Mouse (Mus musculus) spleen, adult 18-20 months (tissue): Measurements from ENCODE around the gene Olfr1506.
"Not testable (repeated sequence)": the region's sequence is repeated elsewhere in the genome, so short reads cannot be mapped to it uniquely, and the experiment has no call there.

Experiments
- DNase-seq, 2 experiments: peaks; one replicate each; pipeline ENCODE4 v3.0.0; 2022; ENCODE audit warnings: mixed read lengths in 2 of 2

The Olfr1506 gene

DNA sequence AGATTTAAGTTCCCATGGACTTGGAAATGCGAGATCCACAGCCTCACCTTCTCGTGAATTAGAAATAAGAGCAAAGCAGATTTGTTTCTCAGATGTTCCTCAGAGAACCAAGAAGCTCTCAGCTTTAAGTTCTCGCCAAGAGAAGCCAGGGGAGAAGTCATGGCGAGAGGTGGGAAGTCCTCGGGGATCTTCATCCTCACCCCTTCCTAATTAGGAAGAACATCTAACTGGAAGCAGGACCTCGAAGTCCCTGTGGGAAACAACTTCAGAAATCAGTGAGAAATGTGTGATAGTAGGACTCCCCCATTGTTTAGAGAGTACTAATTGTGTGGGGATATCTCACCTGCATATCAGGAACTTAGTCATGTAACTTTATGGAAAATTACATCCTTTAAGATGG is at the start of gene Olfr1506:
Gene Olfr1506 (minus strand): TSS at position 101 of the 400 bp plus-strand sequence.
- DNase-seq: not testable (repeated sequence)

DNA sequence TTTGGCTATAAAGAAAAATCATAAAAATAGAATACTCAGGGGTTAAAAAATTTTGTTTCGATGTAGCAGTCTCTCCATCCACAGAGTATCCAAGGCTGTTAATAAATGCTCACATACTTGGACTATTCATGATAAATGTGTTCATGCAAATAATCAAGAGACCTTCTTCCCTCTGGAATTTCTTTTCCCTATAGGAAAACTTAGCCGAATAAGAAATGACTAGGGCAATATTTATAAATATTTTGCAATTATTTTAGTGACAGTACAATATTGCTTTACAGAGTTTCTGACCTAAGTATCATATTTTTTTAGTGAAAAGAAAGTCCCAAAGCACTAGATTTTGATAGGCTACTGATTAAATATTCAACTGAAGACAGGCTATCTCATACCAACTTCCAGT is 46.6 kb upstream of the Olfr1506 start, which contains the start of gene Olfr1271:
Gene Olfr1271 (minus strand): TSS at position 101 of the 400 bp plus-strand sequence.
- DNase-seq: no peak

DNA sequence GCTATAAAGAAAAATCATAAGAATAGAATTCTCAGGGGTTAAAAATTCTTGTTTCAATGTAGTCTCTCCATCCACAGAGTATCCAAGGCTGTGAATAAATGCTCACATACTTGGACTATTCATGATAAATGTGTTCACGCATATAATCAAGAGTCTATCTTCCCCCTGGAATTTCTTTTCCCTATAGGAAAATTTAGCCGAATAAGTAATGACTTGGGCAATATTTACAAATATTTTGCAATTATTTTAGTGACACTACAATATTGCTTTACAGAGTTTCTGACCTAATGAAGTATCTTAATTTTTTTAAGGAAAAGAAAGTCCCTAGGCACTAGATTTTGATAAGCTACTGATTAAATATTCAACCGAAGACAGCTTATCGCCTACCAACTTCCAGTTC is 33.2 kb upstream of the Olfr1506 start, which contains the start of gene Olfr142:
Gene Olfr142 (minus strand): TSS at position 101 of the 400 bp plus-strand sequence.
- no peak for DNase-seq

DNA sequence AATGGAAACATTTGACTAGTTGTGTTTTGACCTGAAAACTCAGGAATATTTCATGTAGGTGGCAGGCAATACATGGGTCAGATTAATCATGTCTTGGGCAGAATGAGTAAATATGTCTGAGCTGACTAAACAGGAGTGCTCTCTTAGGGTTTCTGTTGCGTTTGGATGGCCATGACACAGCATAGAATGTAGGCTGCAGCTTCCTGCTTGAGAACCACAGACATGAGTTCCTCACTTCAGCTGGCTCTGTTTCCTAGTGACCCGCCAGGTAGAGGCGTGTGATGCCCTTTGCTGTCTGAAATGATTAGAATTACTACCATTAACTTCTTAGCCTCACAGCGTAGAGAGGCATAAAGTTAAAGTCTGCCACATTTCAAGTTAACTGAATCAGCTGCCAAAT is 24.7 kb downstream of the Olfr1506 start:
- DNase-seq: not testable (repeated sequence)

DNA sequence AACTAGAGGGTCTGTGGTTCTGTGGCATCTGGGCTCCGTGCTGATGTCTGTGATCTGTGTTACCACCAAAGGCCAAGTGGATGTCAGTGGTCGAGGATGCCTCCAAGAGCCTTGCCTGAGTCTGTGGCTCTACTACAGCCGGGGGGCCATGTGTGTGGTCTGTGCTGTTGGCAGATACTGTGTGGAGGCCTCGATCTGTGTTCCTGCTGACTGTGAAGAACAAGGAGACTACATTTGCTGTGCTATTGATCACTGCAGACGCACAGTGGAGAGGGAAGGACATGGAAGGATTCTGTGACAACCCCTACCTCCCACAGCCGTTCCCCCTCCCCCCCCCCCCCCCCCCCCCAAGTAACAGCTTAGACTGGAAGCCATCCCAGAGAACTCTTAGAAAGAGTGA is 29.0 kb downstream of the Olfr1506 start:
- not testable (repeated sequence) for DNase-seq

DNA sequence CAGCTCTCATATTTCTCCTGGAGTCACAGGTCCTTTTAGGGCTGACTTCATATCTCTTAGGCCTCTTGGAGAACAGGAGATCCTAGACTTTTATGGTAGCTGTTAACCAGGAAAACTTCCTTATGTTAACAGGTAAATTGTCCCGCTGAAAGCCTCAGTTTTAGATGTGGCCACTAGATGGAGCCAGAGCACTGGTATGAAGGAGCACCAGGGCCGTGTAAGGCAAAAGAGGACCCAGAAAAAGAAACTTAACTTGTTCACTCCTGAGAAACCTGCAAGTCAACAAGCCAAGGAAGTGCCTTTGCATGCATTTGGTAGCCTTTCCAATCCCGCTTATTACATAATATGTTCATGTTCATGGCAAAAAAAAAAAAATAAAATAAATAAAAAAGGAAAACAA is 29.5 kb downstream of the Olfr1506 start:
- not testable (repeated sequence) for DNase-seq

DNA sequence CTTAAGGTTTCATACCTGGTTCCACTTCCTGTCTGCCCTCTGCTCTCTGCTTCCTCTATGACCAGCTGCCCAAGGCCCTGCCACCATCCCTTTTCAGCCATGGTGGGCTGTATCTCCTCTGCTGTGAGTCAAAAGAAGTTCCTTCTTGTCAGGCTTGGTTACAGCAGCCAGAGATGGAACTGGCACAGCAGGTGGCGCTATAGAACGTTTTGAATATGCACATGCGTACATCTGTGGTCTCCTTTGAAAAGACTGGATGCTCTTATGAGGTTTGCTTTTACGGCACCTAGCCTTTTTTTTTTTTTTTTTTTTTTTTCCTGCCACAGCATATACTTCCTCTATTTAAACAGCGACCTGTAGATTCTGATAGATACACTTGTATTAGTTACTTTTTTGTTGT is 37.2 kb downstream of the Olfr1506 start:
- not testable (repeated sequence) for DNase-seq

DNA sequence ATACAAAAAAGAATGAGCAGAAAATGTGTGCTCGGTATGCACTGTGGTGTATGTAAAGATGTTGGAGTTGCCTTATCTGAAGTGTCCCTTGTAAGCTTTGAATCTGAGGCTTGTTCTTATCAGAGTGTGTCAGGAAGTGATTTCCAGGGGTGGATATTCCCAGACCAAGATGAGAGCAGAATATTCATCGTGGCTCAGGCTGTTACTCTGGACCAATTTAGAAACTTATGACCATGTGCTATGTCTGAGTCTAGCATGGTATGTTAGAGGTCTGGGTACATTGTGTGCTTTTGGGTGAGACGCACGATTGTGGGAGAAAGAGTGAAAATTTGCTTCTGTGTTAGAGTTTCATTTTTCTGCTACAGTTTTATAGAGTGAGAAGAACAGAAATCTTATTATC is 38.2 kb downstream of the Olfr1506 start:
- DNase-seq: not testable (repeated sequence)
